ENCODE assay signal across 17 mouse cellular contexts in the genomic region with DNA sequence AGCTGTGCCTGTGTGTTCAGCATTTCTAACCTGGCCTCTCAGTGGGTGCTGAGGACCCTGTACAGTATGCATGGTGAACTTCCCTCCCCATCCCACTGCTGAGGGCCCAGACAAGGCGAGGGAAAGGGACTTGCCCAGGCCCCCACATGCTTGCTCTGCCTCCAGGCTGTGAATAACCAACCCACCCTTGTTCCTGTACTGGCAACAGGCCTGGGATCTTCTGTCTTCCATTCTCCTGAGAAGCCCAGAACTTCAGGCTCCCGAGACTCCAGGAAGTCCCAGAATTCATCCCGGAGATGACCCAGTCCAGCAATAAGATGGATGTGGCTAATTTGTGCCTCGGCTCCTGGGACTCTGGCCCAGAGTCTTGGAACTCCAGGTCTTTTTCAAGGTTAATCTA.
DNase-seq lines count a peak whose midpoint lies in the region; ATAC-seq lines count a peak whose summit lies in the region.
"Had no signal": no experiment of that assay in that cellular context is flagged by ENCODE, and none has a peak within 500 bp of the region (broad histone marks: within the 10 kb centered on the region; RNA-seq: fewer than 3 reads in every experiment).

No protein-coding gene starts in this region.

- DNase-seq in kidney, postnatal 14 days, result peak; percentile 22
- no peak for DNase-seq in kidney, adult 18-20 months
- DNase-seq: adrenal gland, postnatal 10 days; cerebellum, adult 11 months; cerebellum, adult 8-10 months; cerebellum, postnatal 14 days; embryo, embryonic 11 days; gastrocnemius, postnatal 36 days; heart, adult 2 months had no signal

- ATAC-seq in hindbrain, embryonic 13.5 days (ENCODE audit: low FRiP score), result no peak
- ATAC-seq in hindbrain, embryonic 12.5 days (ENCODE audit: low FRiP score), result no peak
- no peak for ATAC-seq in midbrain, embryonic 15.5 days (replicated peaks)
- no peak for ATAC-seq in midbrain, embryonic 13.5 days
- ATAC-seq: hindbrain, postnatal 0 days had no signal

- 0 out of 2 replicates have a peak overlapping the region, but pooled peaks have one; percentile 8 for H3K27ac ChIP-seq in hindbrain, embryonic 13.5 days
- H3K27ac ChIP-seq in hindbrain, embryonic 12.5 days, result no peak overlapping the region
- H3K27ac ChIP-seq in midbrain, embryonic 15.5 days, result peak overlapping the region; percentile 72; the same call in 1 of the 2 replicates
- no peak overlapping the region for H3K27ac ChIP-seq in midbrain, embryonic 13.5 days
- H3K27ac ChIP-seq: embryonic facial prominence, embryonic 12.5 days; forebrain, embryonic 15.5 days; heart, adult 2 months; hindbrain, postnatal 0 days had no signal

- H3K27me3 ChIP-seq in hindbrain, embryonic 13.5 days, result no peaks in the 10 kb centered on the region
- H3K27me3 ChIP-seq in hindbrain, embryonic 12.5 days, result no peaks in the 10 kb centered on the region
- H3K27me3 ChIP-seq in midbrain, embryonic 15.5 days (replicated peaks), result no peaks in the 10 kb centered on the region
- H3K27me3 ChIP-seq in midbrain, embryonic 13.5 days, result no peaks in the 10 kb centered on the region
- H3K27me3 ChIP-seq: embryonic facial prominence, embryonic 12.5 days; forebrain, embryonic 15.5 days; heart, embryonic 12.5 days had no signal

- H3K4me3 ChIP-seq in hindbrain, embryonic 13.5 days, result no peak overlapping the region
- no peak overlapping the region for H3K4me3 ChIP-seq in hindbrain, embryonic 12.5 days
- no peak overlapping the region for H3K4me3 ChIP-seq in midbrain, embryonic 15.5 days
- H3K4me3 ChIP-seq in midbrain, embryonic 13.5 days (replicated peaks), result no peak overlapping the region
- H3K4me3 ChIP-seq: embryonic facial prominence, embryonic 12.5 days; forebrain, embryonic 15.5 days; heart, adult 2 months; heart, embryonic 12.5 days had no signal

- H3K4me2 ChIP-seq in hindbrain, embryonic 13.5 days, result no peak overlapping the region
- no peak overlapping the region for H3K4me2 ChIP-seq in hindbrain, embryonic 12.5 days (replicated peaks)
- no peak overlapping the region for H3K4me2 ChIP-seq in midbrain, embryonic 15.5 days
- H3K4me2 ChIP-seq in midbrain, embryonic 13.5 days (replicated peaks), result no peak overlapping the region
- H3K4me2 ChIP-seq: embryonic facial prominence, embryonic 12.5 days; forebrain, embryonic 15.5 days; heart, embryonic 12.5 days had no signal

- peaks cover 57% of the 10 kb centered on the region for H3K4me1 ChIP-seq in hindbrain, embryonic 13.5 days (replicated peaks)
- peaks cover 35% of the 10 kb centered on the region for H3K4me1 ChIP-seq in hindbrain, embryonic 12.5 days
- peaks cover 38% of the 10 kb centered on the region for H3K4me1 ChIP-seq in midbrain, embryonic 15.5 days
- H3K4me1 ChIP-seq in midbrain, embryonic 13.5 days (replicated peaks), result peaks cover 63% of the 10 kb centered on the region

- 70% methylated on average over 4 of the region's 4 CpGs for WGBS in hindbrain, embryonic 13.5 days
- 80% methylated on average over 4 of the region's 4 CpGs for WGBS in hindbrain, embryonic 12.5 days
- WGBS in midbrain, embryonic 15.5 days, result 81% methylated on average over 4 of the region's 4 CpGs
- WGBS in midbrain, embryonic 13.5 days, result 79% methylated on average over 4 of the region's 4 CpGs

- H3K9me3 ChIP-seq in hindbrain, embryonic 13.5 days, result no peaks in the 10 kb centered on the region
- H3K9me3 ChIP-seq in hindbrain, embryonic 12.5 days (replicated peaks), result no peaks in the 10 kb centered on the region
- H3K9me3 ChIP-seq in midbrain, embryonic 15.5 days, result no peaks in the 10 kb centered on the region
- no peaks in the 10 kb centered on the region for H3K9me3 ChIP-seq in midbrain, embryonic 13.5 days
- H3K9me3 ChIP-seq: embryonic facial prominence, embryonic 12.5 days; forebrain, embryonic 15.5 days; heart, embryonic 12.5 days had no signal

- no peak overlapping the region for H3K9ac ChIP-seq in hindbrain, embryonic 13.5 days
- H3K9ac ChIP-seq in hindbrain, embryonic 12.5 days, result no peak overlapping the region
- H3K9ac ChIP-seq in midbrain, embryonic 15.5 days, result no peak overlapping the region
- no peak overlapping the region for H3K9ac ChIP-seq in midbrain, embryonic 13.5 days (replicated peaks)
- H3K9ac ChIP-seq: embryonic facial prominence, embryonic 12.5 days; forebrain, embryonic 15.5 days; heart, embryonic 12.5 days had no signal

- no peaks in the 10 kb centered on the region for H3K36me3 ChIP-seq in hindbrain, embryonic 13.5 days
- 0 out of 2 replicates have a peak, but pooled peaks cover 5% of the 10 kb centered on the region for H3K36me3 ChIP-seq in hindbrain, embryonic 12.5 days
- H3K36me3 ChIP-seq in midbrain, embryonic 15.5 days (replicated peaks), result no peaks in the 10 kb centered on the region
- H3K36me3 ChIP-seq in midbrain, embryonic 13.5 days, result peaks cover 6% of the 10 kb centered on the region; the same call in 1 of the 2 replicates
- H3K36me3 ChIP-seq: embryonic facial prominence, embryonic 12.5 days; forebrain, embryonic 15.5 days; heart, embryonic 12.5 days had no signal

Comparison
In these comparisons a context has a peak if more than half of its experiments do, and no peak if none do; other contexts are left out.
1. H3K27ac ChIP-seq: peak in hindbrain, embryonic 13.5 days (single experiment) and midbrain, embryonic 15.5 days (single experiment); none in hindbrain, embryonic 12.5 days (single experiment) and midbrain, embryonic 13.5 days (single experiment).